Mouse (Mus musculus): ENCODE measurements around the gene Mansc1. TPM values are rescaled to one million over a fixed set of nuclear protein-coding genes. Genes with fewer than 3 reads are reported as not detected.
"Not testable (repeated sequence)": the region's sequence is repeated elsewhere in the genome, so short reads cannot be mapped to it uniquely, and the experiment has no call there.

The Mansc1 gene
- under 1 TPM in 4 of 26 experiments, not detected in 22; 0.33 to 0.63 (median 0.37) TPM for total RNA-seq (2018; cell fraction: chromatin; rRNA removed)
- 1 to 10 TPM in 24 of 26 experiments, under 1 TPM in 2; 0.82 to 2.6 (median 1.7) TPM for total RNA-seq (2018; cell fraction: cytosol; rRNA removed)
- 1 to 10 TPM in 19 of 26 experiments, under 1 TPM in 6, not detected in 1; 0.52 to 2.7 (median 1.4) TPM for total RNA-seq (2018; cell fraction: nucleus; rRNA removed)
- polyA plus RNA-seq (2018) = 1.2 to 2.0 TPM (median 1.2 TPM) in 3 replicates

DNA sequence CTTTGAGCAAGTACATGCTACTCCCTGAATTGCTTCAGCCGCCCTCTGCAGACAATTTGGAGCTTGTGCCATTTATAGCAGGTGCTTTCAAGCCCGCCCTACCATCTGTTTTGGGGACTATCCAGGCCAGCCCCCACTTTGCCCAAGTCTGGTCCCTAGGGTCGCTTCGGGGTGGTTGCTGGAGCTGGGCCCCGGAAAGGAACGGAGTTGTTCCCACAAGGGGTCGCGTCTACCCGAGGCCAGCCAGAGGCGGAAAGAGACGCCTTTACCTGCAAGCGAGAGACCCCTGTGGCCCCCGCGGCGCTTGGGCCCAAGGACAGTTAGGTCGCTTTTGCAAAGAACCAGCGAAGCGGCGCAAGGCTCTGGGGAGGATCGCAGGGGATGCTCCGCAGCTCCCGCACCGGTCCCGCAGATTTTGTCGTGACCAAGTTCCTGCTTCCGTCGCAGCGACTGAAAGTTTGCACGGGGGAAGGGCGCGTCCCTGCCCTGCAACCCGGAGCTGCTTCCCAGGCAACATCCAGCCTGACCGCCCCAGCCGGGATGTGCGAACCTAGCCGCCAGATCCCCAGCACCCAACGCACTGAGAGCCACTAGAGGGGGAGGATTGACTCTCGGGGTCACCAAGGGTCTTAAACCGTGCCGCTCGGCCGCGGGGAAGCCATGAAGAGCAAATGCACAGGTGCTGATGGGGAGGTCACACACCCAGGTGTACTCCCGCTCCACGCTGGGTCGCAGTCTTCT, at the start of gene Mansc1:
Gene Mansc1, minus strand, starts transcription at position 542 of the 741 bp plus-strand sequence.
- peak within 1 kb of the TSS; percentile 27 for H3K4me3 ChIP-seq (ENCODE audit: inconsistent target)
- WGBS (ENCODE audit: missing documents) = 12% methylated on average over 44 of the region's 46 CpGs
- H3K36me3 ChIP-seq (ENCODE audit: inconsistent target) = no peaks in the 10 kb centered on the region
- no peaks in the 10 kb centered on the region for H3K79me2 ChIP-seq (ENCODE audit: inconsistent target)
- H3K27ac ChIP-seq = no peak within 1 kb of the TSS

DNA sequence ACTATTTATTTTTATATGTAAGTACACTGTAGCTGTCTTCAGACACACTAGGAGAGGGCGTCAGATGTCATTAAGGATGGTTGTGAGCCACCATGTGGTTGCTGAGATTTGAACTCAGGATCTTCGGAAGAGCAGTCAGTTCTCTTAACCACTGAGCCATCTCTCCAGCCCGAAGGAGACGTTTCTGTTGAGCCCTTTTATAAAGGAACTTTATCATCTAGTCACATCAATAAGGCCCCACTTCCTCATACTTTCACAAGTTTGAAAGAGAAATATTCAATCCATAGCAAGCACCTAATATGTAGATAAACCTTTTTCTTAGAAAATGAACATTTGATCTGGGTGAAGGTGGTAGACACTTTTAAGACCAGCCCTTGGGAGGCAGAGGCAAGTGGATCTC, 47.0 kb upstream of the Mansc1 start:
- 76% methylated on average over 4 of the region's 4 CpGs for WGBS (ENCODE audit: missing documents)
- not testable (repeated sequence) for H3K27ac ChIP-seq; H3K36me3 ChIP-seq (ENCODE audit: inconsistent target); H3K4me3 ChIP-seq (ENCODE audit: inconsistent target); H3K79me2 ChIP-seq (ENCODE audit: inconsistent target)

DNA sequence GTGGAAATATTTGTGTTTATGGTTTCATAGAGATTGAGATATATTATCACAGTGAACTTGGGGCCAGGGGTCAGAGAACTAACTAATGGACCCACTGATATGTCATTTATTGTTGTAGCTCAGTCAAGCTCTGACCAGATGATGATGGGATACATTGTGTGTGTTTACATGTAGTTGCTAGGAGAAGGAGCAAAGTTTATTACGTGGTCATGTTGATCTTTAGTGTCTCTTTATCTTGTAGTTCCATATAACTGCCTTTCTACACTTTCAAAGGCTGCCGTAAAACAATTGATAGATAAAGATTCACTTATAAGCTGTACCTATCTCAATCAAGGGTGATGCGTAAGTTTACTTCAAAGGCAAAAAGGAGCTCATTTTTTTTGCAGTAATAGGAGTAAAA, 45.7 kb upstream of the Mansc1 start:
- 96% methylated on average over 3 of the region's 3 CpGs for WGBS (ENCODE audit: missing documents)
- H3K4me3 ChIP-seq (ENCODE audit: inconsistent target) = no peak overlapping the region
- no peak overlapping the region for H3K27ac ChIP-seq
- no peaks in the 10 kb centered on the region for H3K36me3 ChIP-seq (ENCODE audit: inconsistent target)
- no peaks in the 10 kb centered on the region for H3K79me2 ChIP-seq (ENCODE audit: inconsistent target)

DNA sequence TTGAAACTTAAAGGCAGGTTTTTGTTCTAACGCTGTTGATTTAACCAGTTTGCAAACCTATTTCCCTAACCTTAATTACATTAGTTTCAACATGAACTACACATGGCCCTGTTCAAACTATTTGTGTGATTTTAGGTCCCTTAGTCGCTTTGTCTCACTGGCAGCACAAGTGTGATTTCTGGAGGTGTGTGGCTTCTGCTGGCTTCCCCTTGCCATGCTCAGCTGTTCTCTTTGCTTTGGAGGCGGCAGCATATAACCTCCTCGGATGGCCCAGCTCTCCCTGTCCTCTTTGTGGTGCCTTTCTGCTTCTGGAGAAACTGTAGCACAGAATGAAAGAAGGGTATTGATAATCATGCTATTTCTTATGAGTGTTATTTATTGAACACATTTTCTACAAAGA, 45.2 kb upstream of the Mansc1 start:
- Histone ChIP-seq H3K79me2 (ENCODE audit: inconsistent target) (no peaks in the 10 kb centered on the region), H3K27ac (no peak overlapping the region), H3K4me3 (ENCODE audit: inconsistent target) (no peak overlapping the region), H3K36me3 (ENCODE audit: inconsistent target) (no peaks in the 10 kb centered on the region)
- 91% methylated on average over 4 of the region's 4 CpGs for WGBS (ENCODE audit: missing documents)

DNA sequence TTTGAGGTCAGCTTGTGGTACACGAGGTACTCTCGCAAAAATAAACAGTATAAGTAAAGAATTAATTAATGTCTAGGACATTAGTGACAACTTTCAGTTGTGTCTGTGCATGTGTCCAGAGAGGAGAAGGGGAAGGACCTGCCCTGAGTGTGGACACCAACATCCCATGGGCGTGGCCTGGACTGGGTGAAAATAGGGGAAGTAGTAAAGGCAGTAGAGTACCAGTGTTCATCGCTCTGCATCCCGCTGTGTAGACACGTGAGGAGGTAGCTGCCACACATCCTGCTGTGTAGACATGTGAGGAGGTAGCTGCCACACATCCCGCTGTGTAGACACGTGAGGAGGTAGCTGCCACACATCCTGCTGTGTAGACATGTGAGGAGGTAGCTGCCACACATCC, 41.4 kb upstream of the Mansc1 start:
- not testable (repeated sequence) for H3K4me3 ChIP-seq (ENCODE audit: inconsistent target); H3K36me3 ChIP-seq (ENCODE audit: inconsistent target); H3K27ac ChIP-seq; H3K79me2 ChIP-seq (ENCODE audit: inconsistent target)
- whole genome bisulfite sequencing (ENCODE audit: missing documents) = 30% methylated on average over 6 of the region's 8 CpGs

DNA sequence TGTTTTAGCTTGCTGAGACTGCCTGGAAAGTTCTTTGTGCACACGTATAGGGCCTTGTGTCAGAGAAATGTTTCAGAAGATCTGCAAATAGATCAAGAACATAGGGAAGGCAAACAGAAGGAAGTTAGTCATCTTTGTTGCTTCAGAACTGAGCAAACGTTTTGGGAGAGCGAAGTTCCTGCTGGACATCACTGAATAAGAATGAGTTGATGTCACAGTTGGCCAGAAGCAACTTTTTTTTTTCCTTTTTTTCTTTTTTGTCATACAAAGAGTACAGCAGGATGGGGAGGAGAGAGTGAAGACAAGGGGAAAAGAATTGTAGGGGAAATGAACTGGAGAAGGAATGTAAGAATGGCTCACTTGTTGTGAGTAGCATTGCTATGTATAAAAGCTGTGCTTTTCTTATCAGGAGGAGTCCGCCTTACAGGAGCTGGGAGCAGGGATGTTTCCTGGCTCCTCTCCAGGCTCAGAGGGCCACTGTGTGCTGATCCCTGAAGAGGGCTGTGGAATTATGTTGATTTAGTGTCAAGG, 38.7 kb upstream of the Mansc1 start:
- Histone ChIP-seq H3K79me2 (ENCODE audit: inconsistent target) (no peaks in the 10 kb centered on the region), H3K36me3 (ENCODE audit: inconsistent target) (no peaks in the 10 kb centered on the region), H3K27ac (no peak overlapping the region; the same call in 1 of the 2 replicates), H3K4me3 (ENCODE audit: inconsistent target) (no peak overlapping the region)
- 45% methylated on average over 4 of the region's 4 CpGs for WGBS (ENCODE audit: missing documents)

DNA sequence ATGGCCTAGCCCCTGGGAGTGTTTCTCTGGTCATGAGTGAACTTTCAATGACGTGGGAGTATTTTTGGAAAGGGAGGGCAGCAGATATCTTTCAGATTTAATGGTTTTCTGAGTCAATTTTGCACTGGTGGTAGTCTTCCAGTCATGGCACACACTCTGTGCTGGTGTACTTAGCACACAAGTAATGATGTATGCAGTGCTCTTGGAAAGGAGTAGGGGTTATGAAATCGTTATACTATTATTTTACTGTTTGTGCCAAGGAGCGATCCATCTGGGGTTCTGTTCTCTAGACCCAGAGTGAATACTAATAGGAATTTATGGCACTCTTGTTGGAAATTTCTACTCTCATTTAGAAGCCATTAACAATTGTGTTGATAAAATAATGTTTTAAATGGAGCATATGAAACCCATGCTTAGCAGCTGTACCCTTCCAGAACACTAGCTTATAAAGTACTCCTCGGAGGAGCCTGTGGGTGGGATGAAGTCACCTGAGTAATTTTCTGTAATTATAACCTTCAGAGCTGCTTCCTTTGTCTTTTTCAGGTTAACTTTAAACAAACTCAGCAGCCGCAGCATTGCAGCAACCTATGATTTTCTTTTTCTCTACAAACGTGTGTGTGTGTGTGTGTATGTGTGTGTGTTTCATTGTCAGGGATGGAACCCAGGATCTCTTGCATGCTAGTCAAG, 37.0 kb upstream of the Mansc1 start:
- 96% methylated on average over 6 of the region's 6 CpGs for WGBS (ENCODE audit: missing documents)

DNA sequence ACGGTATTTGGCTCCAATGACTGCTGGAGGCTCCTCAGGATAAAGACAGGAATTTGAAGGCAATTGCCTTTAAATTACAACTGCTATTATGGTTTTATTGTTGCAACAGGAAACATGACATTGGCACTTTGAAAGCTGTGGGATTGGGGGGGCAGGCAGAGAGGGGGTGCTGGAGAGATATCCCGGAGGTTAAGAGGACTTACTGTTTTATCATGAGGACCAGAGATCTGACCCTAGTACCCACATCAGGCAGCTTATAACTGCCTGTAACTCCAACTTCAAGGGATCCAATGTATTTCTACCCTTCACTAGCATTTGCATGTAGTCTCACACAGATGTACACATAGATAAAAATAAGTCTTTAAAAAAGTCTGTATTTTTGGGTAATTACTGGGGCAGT, 36.2 kb upstream of the Mansc1 start:
- Histone ChIP-seq H3K36me3 (ENCODE audit: inconsistent target) (no peaks in the 10 kb centered on the region), H3K27ac (no peak overlapping the region), H3K4me3 (ENCODE audit: inconsistent target) (no peak overlapping the region), H3K79me2 (ENCODE audit: inconsistent target) (no peaks in the 10 kb centered on the region)
- 50% methylated on average over 2 of the region's 2 CpGs for WGBS (ENCODE audit: missing documents)

More for the DNA sequence above, 37.0 kb upstream of the Mansc1 start:
- Histone ChIP-seq H3K36me3 (ENCODE audit: inconsistent target) (no peaks in the 10 kb centered on the region), H3K27ac (no peak overlapping the region), H3K79me2 (ENCODE audit: inconsistent target) (no peaks in the 10 kb centered on the region), H3K4me3 (ENCODE audit: inconsistent target) (no peak overlapping the region)

DNA sequence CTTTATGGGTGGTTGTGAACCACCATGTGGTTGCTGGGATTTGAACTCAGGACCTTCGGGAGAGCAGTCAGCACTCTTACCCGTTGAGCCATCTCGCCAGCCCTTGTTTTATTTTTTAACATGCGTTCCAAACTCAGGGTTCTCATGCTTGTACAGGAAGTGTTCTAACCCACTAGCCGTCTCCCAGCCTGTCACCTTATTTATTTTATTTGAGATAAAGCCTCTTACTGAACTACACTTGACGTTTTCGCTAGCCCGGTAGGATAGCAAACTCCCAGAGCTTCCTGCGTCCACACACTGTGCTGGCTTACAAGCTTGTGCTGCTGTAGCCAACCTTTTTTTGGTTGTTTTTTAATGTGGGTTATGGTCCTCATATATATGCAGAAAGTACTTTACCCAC, 33.5 kb upstream of the Mansc1 start:
- no peak overlapping the region for H3K4me3 ChIP-seq (ENCODE audit: inconsistent target)
- H3K79me2 ChIP-seq (ENCODE audit: inconsistent target) = no peaks in the 10 kb centered on the region
- 91% methylated on average over 6 of the region's 9 CpGs for WGBS (ENCODE audit: missing documents)
- H3K27ac ChIP-seq = no peak overlapping the region
- H3K36me3 ChIP-seq (ENCODE audit: inconsistent target) = no peaks in the 10 kb centered on the region

DNA sequence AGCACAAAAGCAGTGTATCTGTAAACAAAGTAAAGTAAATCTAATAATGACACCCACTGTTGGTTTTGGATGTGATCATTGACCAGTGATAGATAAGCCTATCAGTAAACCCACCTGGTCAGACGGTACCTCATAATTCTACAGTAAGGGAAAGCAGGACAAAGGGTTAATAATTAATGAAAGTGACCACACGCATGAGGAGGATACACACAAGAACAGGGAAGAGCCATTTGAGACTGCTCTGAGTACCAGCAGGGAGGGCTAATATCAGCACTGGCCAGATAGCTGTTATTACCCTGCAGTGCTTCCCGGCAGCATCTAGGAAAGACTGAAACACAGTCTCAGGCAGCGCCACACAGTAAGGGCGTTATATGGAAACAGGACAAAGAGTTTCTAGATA, 32.3 kb upstream of the Mansc1 start:
- Histone ChIP-seq H3K79me2 (ENCODE audit: inconsistent target) (no peaks in the 10 kb centered on the region), H3K4me3 (ENCODE audit: inconsistent target) (no peak overlapping the region), H3K27ac (no peak overlapping the region), H3K36me3 (ENCODE audit: inconsistent target) (no peaks in the 10 kb centered on the region)
- WGBS (ENCODE audit: missing documents) = 95% methylated on average over 5 of the region's 5 CpGs

DNA sequence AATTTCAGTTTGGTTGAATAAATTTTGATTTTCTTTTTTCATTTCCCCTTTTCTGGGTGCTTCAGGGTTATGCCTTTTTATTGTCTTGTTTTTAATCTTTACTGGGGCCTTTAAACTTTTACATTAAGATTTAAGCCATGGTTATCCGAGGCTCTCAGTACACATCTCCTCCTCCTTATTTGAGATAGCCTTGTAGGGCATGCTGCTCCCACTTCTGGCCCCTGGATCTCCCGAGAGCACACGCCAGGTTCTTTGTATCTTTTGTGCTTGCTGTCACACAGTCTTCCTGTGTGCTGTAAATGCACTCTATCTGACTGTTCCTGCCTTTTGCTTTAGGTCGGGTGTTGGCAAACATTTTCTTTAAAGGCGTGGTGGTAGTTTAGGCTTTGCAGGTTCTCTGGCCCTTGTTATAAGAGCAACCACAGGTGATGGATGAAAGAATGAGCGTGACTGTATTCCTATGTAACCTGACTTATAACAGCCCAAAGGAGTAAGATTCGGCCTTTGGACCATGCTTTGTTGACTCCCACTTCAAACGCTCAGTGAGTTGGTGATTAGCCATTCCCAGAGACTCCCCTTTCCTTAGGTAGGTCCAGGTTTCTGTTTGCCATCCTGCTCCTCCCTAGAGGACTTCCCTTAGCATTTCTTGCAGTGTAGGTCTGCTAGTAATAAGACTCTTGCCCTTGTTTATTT, 28.6 kb upstream of the Mansc1 start:
- Histone ChIP-seq H3K27ac (no peak overlapping the region), H3K4me3 (ENCODE audit: inconsistent target) (no peak overlapping the region), H3K36me3 (ENCODE audit: inconsistent target) (no peaks in the 10 kb centered on the region), H3K79me2 (ENCODE audit: inconsistent target) (no peaks in the 10 kb centered on the region)
- WGBS (ENCODE audit: missing documents) = 89% methylated on average over 8 of the region's 8 CpGs

DNA sequence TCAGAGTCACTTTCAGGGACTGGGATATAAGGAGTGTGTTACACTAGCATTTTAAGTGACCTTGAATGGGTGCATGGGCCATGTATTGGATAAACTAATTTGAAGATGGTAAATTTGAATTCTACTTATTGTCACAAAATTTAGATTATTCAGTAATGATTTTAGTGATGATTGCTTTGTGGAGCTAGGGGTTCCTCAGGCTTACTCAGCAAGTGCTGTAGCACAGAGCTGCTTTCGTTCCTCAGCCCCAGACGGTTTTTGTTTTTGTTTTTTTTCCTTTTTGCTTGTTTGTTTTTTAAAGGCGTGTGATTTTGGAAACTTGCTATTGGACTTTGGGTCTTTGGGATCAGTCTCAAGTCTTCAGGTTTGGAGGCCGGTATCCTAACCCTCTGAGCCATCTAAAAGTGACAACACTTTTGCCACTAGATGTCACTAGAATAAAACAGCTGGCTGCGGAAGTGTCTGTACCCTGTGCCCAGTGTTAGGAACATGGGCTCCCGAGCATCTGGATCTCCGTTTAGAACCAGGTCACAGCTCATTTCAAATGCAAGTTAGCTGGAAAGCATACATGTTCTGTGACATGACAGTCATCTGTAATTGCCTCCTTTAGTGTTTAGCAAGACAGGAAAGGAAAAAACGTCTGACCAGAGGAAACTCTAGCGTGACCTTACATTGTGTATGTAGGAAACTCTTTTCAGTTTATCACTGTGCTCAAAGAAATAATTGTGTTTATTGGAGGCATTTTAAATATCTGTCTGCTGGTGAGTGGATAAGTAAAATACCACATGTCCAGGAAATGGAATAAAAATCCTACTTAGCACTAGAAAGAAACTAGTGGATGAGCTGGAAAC, 27.0 kb upstream of the Mansc1 start:
- Histone ChIP-seq H3K27ac (no peak overlapping the region), H3K79me2 (ENCODE audit: inconsistent target) (no peaks in the 10 kb centered on the region), H3K36me3 (ENCODE audit: inconsistent target) (no peaks in the 10 kb centered on the region), H3K4me3 (ENCODE audit: inconsistent target) (no peak overlapping the region)
- 27% methylated on average over 9 of the region's 9 CpGs for WGBS (ENCODE audit: missing documents)

DNA sequence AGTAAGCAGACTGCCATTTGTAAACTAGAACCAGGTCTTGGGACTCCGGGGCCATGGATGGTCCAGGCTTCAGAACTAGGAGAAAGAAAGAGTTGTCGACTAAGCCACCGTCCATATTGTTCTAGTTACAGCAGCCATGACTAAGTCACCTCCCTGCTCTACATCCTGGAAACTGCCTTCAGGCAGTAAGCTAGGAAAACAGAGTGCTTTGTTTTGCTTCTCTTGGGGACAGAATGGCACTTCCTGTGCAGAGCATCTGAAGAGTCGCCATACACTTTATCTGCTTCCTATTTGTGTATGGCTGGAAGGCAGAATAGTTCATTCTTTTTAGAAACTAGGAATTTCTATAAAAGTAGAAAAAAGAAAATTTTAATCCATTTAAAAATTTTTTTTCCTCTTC, 24.2 kb upstream of the Mansc1 start:
- H3K27ac ChIP-seq = no peak overlapping the region
- no peaks in the 10 kb centered on the region for H3K36me3 ChIP-seq (ENCODE audit: inconsistent target)
- 82% methylated on average over 4 of the region's 4 CpGs for WGBS (ENCODE audit: missing documents)
- H3K79me2 ChIP-seq (ENCODE audit: inconsistent target) = no peaks in the 10 kb centered on the region
- H3K4me3 ChIP-seq (ENCODE audit: inconsistent target) = no peak overlapping the region

DNA sequence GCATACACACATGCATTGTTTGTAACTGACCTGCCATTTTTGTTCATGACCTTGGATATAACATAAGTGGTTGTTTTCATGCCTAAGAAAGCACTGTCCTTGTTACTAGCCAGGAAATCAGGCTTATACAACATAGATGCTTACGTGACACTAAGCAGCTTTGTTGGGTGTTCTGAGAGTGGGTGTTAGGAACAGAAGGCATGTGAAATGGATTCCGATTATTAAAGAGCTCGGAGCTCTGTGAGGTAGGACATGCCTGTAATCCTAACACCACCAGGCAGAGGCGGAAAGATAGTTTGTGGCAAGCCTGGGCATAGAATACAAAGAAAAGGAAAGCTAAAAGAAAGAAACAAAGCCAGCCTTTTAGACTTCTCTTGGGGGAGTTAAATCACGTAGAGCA, 16.1 kb upstream of the Mansc1 start:
- H3K79me2 ChIP-seq (ENCODE audit: inconsistent target) = no peaks in the 10 kb centered on the region
- peaks cover 10% of the 10 kb centered on the region; the same call in 1 of the 2 replicates for H3K36me3 ChIP-seq (ENCODE audit: inconsistent target)
- no peak overlapping the region for H3K27ac ChIP-seq
- 95% methylated on average over 4 of the region's 5 CpGs for WGBS (ENCODE audit: missing documents)
- no peak overlapping the region for H3K4me3 ChIP-seq (ENCODE audit: inconsistent target)
